9 mouse cellular contexts compared by ENCODE assay signal in the genomic region with DNA sequence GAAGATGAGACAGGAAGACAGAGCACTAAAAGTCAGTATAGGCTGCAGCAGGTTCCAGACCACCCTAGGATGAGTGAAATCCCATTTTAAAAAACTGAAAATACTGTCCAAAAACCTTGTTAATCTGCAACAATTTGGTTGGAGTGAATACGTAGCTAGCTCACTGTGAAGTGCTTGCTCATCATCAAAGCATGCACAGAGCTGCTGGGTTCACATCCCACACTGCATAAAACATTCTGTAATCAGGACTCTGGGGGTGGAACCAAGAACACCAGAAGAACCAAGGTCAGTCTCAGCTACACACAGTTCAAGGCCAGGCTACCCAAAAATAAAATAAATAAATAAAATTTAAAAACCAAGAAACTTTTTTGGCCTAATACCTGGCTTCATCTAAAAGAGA. TPM values are rescaled to one million over a fixed set of nuclear protein-coding genes. Genes with fewer than 3 reads are reported as not detected.
DNase-seq lines count a peak whose midpoint lies in the region; ATAC-seq and TF ChIP-seq lines count a peak whose summit lies in the region.
"Had no signal": no experiment of that assay in that cellular context is flagged by ENCODE, and none has a peak within 500 bp of the region (broad histone marks: within the 10 kb centered on the region; RNA-seq: fewer than 3 reads in every experiment).

No protein-coding gene starts in this region.

- H3K27me3 ChIP-seq in embryonic facial prominence, embryonic 12.5 days: no peaks in the 10 kb centered on the region
- H3K27me3 ChIP-seq in embryonic facial prominence, embryonic 10.5 days (replicated peaks; ENCODE audit: low read depth, poor library complexity, severe bottlenecking): no peaks in the 10 kb centered on the region
- H3K27me3 ChIP-seq in midbrain, embryonic 15.5 days (replicated peaks): no peaks in the 10 kb centered on the region
- no peaks in the 10 kb centered on the region for H3K27me3 ChIP-seq in intestine, embryonic 16.5 days (replicated peaks; ENCODE audit: control insufficient read depth, insufficient read depth, low read length)

- H3K9me3 ChIP-seq in embryonic facial prominence, embryonic 12.5 days: no peaks in the 10 kb centered on the region
- no peaks in the 10 kb centered on the region for H3K9me3 ChIP-seq in embryonic facial prominence, embryonic 10.5 days
- H3K9me3 ChIP-seq in midbrain, embryonic 15.5 days: no peaks in the 10 kb centered on the region
- no peaks in the 10 kb centered on the region for H3K9me3 ChIP-seq in intestine, embryonic 16.5 days (ENCODE audit: control insufficient read depth, low read length)

- peaks cover 7% of the 10 kb centered on the region for H3K4me1 ChIP-seq in embryonic facial prominence, embryonic 12.5 days
- peaks cover 21% of the 10 kb centered on the region for H3K4me1 ChIP-seq in embryonic facial prominence, embryonic 10.5 days
- H3K4me1 ChIP-seq in midbrain, embryonic 15.5 days: peaks cover 25% of the 10 kb centered on the region
- peaks cover 7% of the 10 kb centered on the region; the same call in 1 of the 2 replicates for H3K4me1 ChIP-seq in intestine, embryonic 16.5 days (ENCODE audit: control insufficient read depth, insufficient read depth, low read length)

- no peaks in the 10 kb centered on the region for H3K36me3 ChIP-seq in embryonic facial prominence, embryonic 12.5 days
- H3K36me3 ChIP-seq in embryonic facial prominence, embryonic 10.5 days (replicated peaks): peaks cover 22% of the 10 kb centered on the region
- no peaks in the 10 kb centered on the region for H3K36me3 ChIP-seq in midbrain, embryonic 15.5 days (replicated peaks)
- H3K36me3 ChIP-seq in intestine, embryonic 16.5 days (ENCODE audit: control insufficient read depth, insufficient read depth, low read length): no peaks in the 10 kb centered on the region

- WGBS in embryonic facial prominence, embryonic 12.5 days: 65% methylated on average over 1 of the region's 1 CpGs
- WGBS in embryonic facial prominence, embryonic 10.5 days: 67% methylated on average over 1 of the region's 1 CpGs
- 27% methylated on average over 1 of the region's 1 CpGs for WGBS in midbrain, embryonic 15.5 days
- WGBS in intestine, embryonic 16.5 days: 54% methylated on average over 1 of the region's 1 CpGs

- H3K9ac ChIP-seq in embryonic facial prominence, embryonic 12.5 days: no peak overlapping the region
- no peak overlapping the region for H3K9ac ChIP-seq in midbrain, embryonic 15.5 days
- H3K9ac ChIP-seq in intestine, embryonic 16.5 days (ENCODE audit: low read depth, low read length): no peak overlapping the region
- H3K9ac ChIP-seq: lung, embryonic 14.5 days had no signal

- no peak overlapping the region for H3K4me3 ChIP-seq in embryonic facial prominence, embryonic 12.5 days
- no peak overlapping the region for H3K4me3 ChIP-seq in embryonic facial prominence, embryonic 10.5 days
- no peak overlapping the region for H3K4me3 ChIP-seq in midbrain, embryonic 15.5 days
- H3K4me3 ChIP-seq in intestine, embryonic 16.5 days (ENCODE audit: low read length): no peak overlapping the region

- TF ChIP-seq POLR2A in brain, embryonic 14.5 days (IDR thresholded peaks at IDR 0.05; ENCODE audit: borderline replicate concordance, extremely low read depth, insufficient read depth, insufficient read length, poor library complexity, severe bottlenecking): no peak

- TF ChIP-seq CTCF in brain, embryonic 14.5 days (IDR thresholded peaks at IDR 0.05; ENCODE audit: borderline replicate concordance, extremely low read depth, insufficient read depth, insufficient read length): no peak

- DNase-seq in embryonic facial prominence, embryonic 10.5 days (ENCODE audit: low spot score): no peak
- DNase-seq in layer of hippocampus, adult 9-11 months: peak; percentile 24
- DNase-seq in layer of hippocampus, postnatal 25 days (ENCODE audit: extremely low spot score in 1 of 2, low spot score in 1 of 2): no peak
- peak; percentile 28 for DNase-seq in brain, embryonic 14.5 days (ENCODE audit: low read depth)
- no peak for DNase-seq in cerebellum, adult 9-11 months
- DNase-seq: lung, embryonic 14.5 days had no signal

- no peak overlapping the region for H3K27ac ChIP-seq in embryonic facial prominence, embryonic 12.5 days
- no peak overlapping the region for H3K27ac ChIP-seq in embryonic facial prominence, embryonic 10.5 days (replicated peaks)
- H3K27ac ChIP-seq in midbrain, embryonic 15.5 days: no peak overlapping the region
- H3K27ac ChIP-seq in intestine, embryonic 16.5 days (ENCODE audit: low read length): no peak overlapping the region

- no peak for ATAC-seq in embryonic facial prominence, embryonic 12.5 days (ENCODE audit: insufficient number of reproducible peaks, insufficient read depth, low FRiP score, low TSS enrichment)
- no peak for ATAC-seq in midbrain, embryonic 15.5 days (replicated peaks)
- ATAC-seq in intestine, embryonic 16.5 days: no peak

- peak overlapping the region; percentile 9; the same call in 1 of the 2 replicates for H3K4me2 ChIP-seq in embryonic facial prominence, embryonic 12.5 days (replicated peaks)
- peak overlapping the region; percentile 30; the same call in 1 of the 2 replicates for H3K4me2 ChIP-seq in midbrain, embryonic 15.5 days
- H3K4me2 ChIP-seq in intestine, embryonic 16.5 days (ENCODE audit: low read depth, low read length): no peak overlapping the region
- H3K4me2 ChIP-seq: lung, embryonic 14.5 days had no signal

RNA-seq across cellular contexts. Expression of a gene that starts 3.9 kb away (rescaled TPM):
- 132 and 136 TPM in 2 replicates for polyA plus RNA-seq in embryonic facial prominence, embryonic 12.5 days (2016; fragmentation: Nextera tagmentation; extraction: Ambion mirVana)
- polyA plus RNA-seq in embryonic facial prominence, embryonic 10.5 days (2016; fragmentation: Nextera tagmentation; extraction: Ambion mirVana): 122 and 128 TPM in 2 replicates
- 10 to 100 TPM; 53.2 to 69.8 TPM for total RNA-seq in layer of hippocampus, postnatal 25 days (2021)
- polyA plus RNA-seq in brain, embryonic 14.5 days (2012; rRNA removed): 27.7 and 36.6 TPM in 2 replicates
- polyA plus RNA-seq in midbrain, embryonic 15.5 days (2015; fragmentation: Nextera tagmentation; extraction: Ambion mirVana): 103 and 108 TPM in 2 replicates
- polyA plus RNA-seq in intestine, embryonic 16.5 days (2015; fragmentation: Nextera tagmentation; extraction: Ambion mirVana): 43.4 and 46.5 TPM in 2 replicates

Comparison
In these comparisons a context has a peak if more than half of its experiments do, and no peak if none do; other contexts are left out.
1. DNase-seq: peak in layer of hippocampus, adult 9-11 months (single experiment) and brain, embryonic 14.5 days (single experiment); none in embryonic facial prominence, embryonic 10.5 days (single experiment), layer of hippocampus, postnatal 25 days (0 of 2) and cerebellum, adult 9-11 months (single experiment).